Mouse (Mus musculus) CH12.LX (cell line): ENCODE results near the gene Palm2. TPM values are rescaled to one million over a fixed set of nuclear protein-coding genes. Genes with fewer than 3 reads are reported as not detected.

Experiments
- DNase-seq: peaks from one replicate; pipeline ENCODE4 v3.0.0-alpha.2; 2013; ENCODE audit errors: extremely low read depth
- H3K27ac ChIP-seq: 2 replicates; pipeline ENCODE4 v1.5.1; 2012; ENCODE audit warnings: low read depth, mild to moderate bottlenecking, control low read depth, moderate library complexity; ENCODE audit not compliant: insufficient read depth
- H3K27me3 ChIP-seq: replicated peaks from 2 replicates; pipeline ENCODE3; 2012; ENCODE audit warnings: inconsistent platforms
- H3K36me3 ChIP-seq, 2 experiments: replicated peaks in 1 of 2; 2 replicates each; pipeline versions ENCODE3 to v1.6.1; 2012; ENCODE audit warnings: inconsistent platforms in 1 of 2, low read length in 1 of 2, mild to moderate bottlenecking in 1 of 2, mixed read lengths in 1 of 2, moderate library complexity in 1 of 2; ENCODE audit not compliant: control insufficient read depth in 1 of 2, insufficient read depth in 1 of 2
- H3K4me1 ChIP-seq, 2 experiments: 2 replicates each; pipeline ENCODE4 v1.6.1; 2012; ENCODE audit warnings: inconsistent platforms in 1 of 2, moderate library complexity in 1 of 2; ENCODE audit not compliant: insufficient read depth in 2 of 2, control insufficient read depth in 1 of 2
- H3K4me2 ChIP-seq: 2 replicates; pipeline ENCODE4 v1.6.1; 2012; ENCODE audit warnings: low read depth, mild to moderate bottlenecking, control low read depth; ENCODE audit not compliant: poor library complexity, insufficient read depth, severe bottlenecking
- H3K4me3 ChIP-seq, 3 experiments: fragments of 150-350 bp in 1 of 3; sonication (generic) in 1 of 3; replicated peaks in 1 of 3; 2 replicates each; pipeline versions ENCODE3 to v1.5.1; 2011 to 2012; ENCODE audit warnings: low read depth in 2 of 3, low read length in 2 of 3, mild to moderate bottlenecking in 2 of 3, moderate library complexity in 2 of 3, control low read depth in 1 of 3, improper control_type of control experiment in 1 of 3, inconsistent platforms in 1 of 3, mixed read lengths in 1 of 3; ENCODE audit not compliant: poor library complexity in 1 of 3
- H3K79me2 ChIP-seq: replicated peaks from 2 replicates; pipeline ENCODE4 v1.6.1; 2012; ENCODE audit warnings: mild to moderate bottlenecking, moderate library complexity; ENCODE audit not compliant: control insufficient read depth, poor library complexity, insufficient read depth, severe bottlenecking; ENCODE audit errors: extremely low read depth
- H3K9ac ChIP-seq: 2 replicates; pipeline ENCODE4 v1.6.1; 2012; ENCODE audit warnings: low read depth, mild to moderate bottlenecking, control low read depth, moderate library complexity; ENCODE audit not compliant: insufficient read depth
- H3K9me3 ChIP-seq: replicated peaks from 2 replicates; pipeline ENCODE3; 2012; ENCODE audit warnings: low read length, inconsistent platforms, mixed read lengths
- BHLHE40 ChIP-seq: IDR thresholded peaks from 2 replicates; pipeline ENCODE4 v1.6.1; 2011; ENCODE audit warnings: mild to moderate bottlenecking, low read depth, low read length, improper control_type of control experiment
- CHD1 ChIP-seq: IDR thresholded peaks from 2 replicates; pipeline ENCODE4 v1.6.1; 2012; ENCODE audit warnings: low read depth, low read length, improper control_type of control experiment, inconsistent platforms
- CHD2 ChIP-seq: IDR thresholded peaks from 2 replicates; pipeline ENCODE4 v1.6.1; 2011; ENCODE audit warnings: low read length, improper control_type of control experiment
- CTCF ChIP-seq, 2 experiments: IDR thresholded peaks in 1 of 2; conservative IDR thresholded peaks in 1 of 2; 2 replicates each; pipeline ENCODE4 v1.5.1; 2011 to 2012; ENCODE audit warnings: low read depth in 2 of 2, low read length in 2 of 2, improper control_type of control experiment in 1 of 2, inconsistent platforms in 1 of 2, mild to moderate bottlenecking in 1 of 2, moderate library complexity in 1 of 2
- ELF1 ChIP-seq: IDR thresholded peaks from 2 replicates; pipeline ENCODE4 v1.6.1; 2014; ENCODE audit warnings: low read depth, mild to moderate bottlenecking, inconsistent platforms, low read length, improper control_type of control experiment
- EP300 ChIP-seq: IDR thresholded peaks from 2 replicates; pipeline ENCODE4 v1.6.1; 2011; ENCODE audit warnings: low read length, improper control_type of control experiment
- HCFC1 ChIP-seq: IDR thresholded peaks from 2 replicates; pipeline ENCODE4 v1.6.1; 2012; ENCODE audit warnings: low read depth, mild to moderate bottlenecking, inconsistent platforms, low read length, improper control_type of control experiment
- JUN ChIP-seq: IDR thresholded peaks from 2 replicates; pipeline ENCODE4 v1.6.1; 2011; ENCODE audit warnings: low read depth, mild to moderate bottlenecking, low read length, improper control_type of control experiment, moderate library complexity; ENCODE audit not compliant: insufficient read depth
- KAT2A ChIP-seq: IDR thresholded peaks from 2 replicates; pipeline ENCODE4 v1.6.1; 2012; ENCODE audit warnings: low read length, improper control_type of control experiment, inconsistent platforms; ENCODE audit not compliant: insufficient replicate concordance
- MAX ChIP-seq: IDR thresholded peaks from 2 replicates; pipeline ENCODE4 v1.6.1; 2011; ENCODE audit warnings: low read length, improper control_type of control experiment
- MAZ ChIP-seq: IDR thresholded peaks from 2 replicates; pipeline ENCODE4 v1.6.1; 2012; ENCODE audit warnings: low read depth, mild to moderate bottlenecking, inconsistent platforms, low read length, improper control_type of control experiment, moderate library complexity
- NRF1 ChIP-seq: IDR thresholded peaks from 2 replicates; pipeline ENCODE4 v1.6.1; 2014; ENCODE audit warnings: low read depth, mild to moderate bottlenecking, inconsistent platforms, low read length, improper control_type of control experiment, moderate library complexity
- POLR2AphosphoS2 ChIP-seq: IDR thresholded peaks from 2 replicates; pipeline ENCODE4 v1.6.1; 2011; ENCODE audit warnings: low read depth, low read length, improper control_type of control experiment
- RCOR1 ChIP-seq: conservative IDR thresholded peaks from 2 replicates; pipeline ENCODE4 v1.6.1; 2012; ENCODE audit warnings: low read depth, mild to moderate bottlenecking, inconsistent platforms, low read length, improper control_type of control experiment
- SIN3A ChIP-seq: IDR thresholded peaks from 2 replicates; pipeline ENCODE4 v1.6.1; 2012; ENCODE audit warnings: low read length, improper control_type of control experiment, inconsistent platforms
- SMC3 ChIP-seq: IDR thresholded peaks from 2 replicates; pipeline ENCODE4 v1.6.1; 2011; ENCODE audit warnings: low read depth, low read length, improper control_type of control experiment
- TBP ChIP-seq: conservative IDR thresholded peaks from 2 replicates; pipeline ENCODE4 v1.6.1; 2011; ENCODE audit warnings: low read depth, low read length, improper control_type of control experiment
- TCF12 ChIP-seq: IDR thresholded peaks from 2 replicates; pipeline ENCODE4 v1.6.1; 2014; ENCODE audit warnings: low read depth, mild to moderate bottlenecking, inconsistent platforms, low read length, improper control_type of control experiment
- UBTF ChIP-seq: IDR thresholded peaks from 2 replicates; pipeline ENCODE4 v1.6.1; 2012; ENCODE audit warnings: low read depth, mild to moderate bottlenecking, inconsistent platforms, low read length, improper control_type of control experiment, moderate library complexity
- ZC3H11A ChIP-seq: IDR thresholded peaks from 2 replicates; pipeline ENCODE4 v1.6.1; 2012; ENCODE audit warnings: low read depth, mild to moderate bottlenecking, inconsistent platforms, low read length, improper control_type of control experiment
- ZKSCAN1 ChIP-seq: IDR thresholded peaks from 2 replicates; pipeline ENCODE4 v1.6.1; 2012; ENCODE audit warnings: low read depth, inconsistent platforms, low read length, improper control_type of control experiment, borderline replicate concordance
- dilution Hi-C: fragments of 300-500 bp; cut with MboI; formaldehyde crosslinking; loops from 2 replicates; pipeline ENCODE4 v1.14.3; 2020; ENCODE audit warnings: low sequenced_read_pairs; ENCODE audit not compliant: extremely low pct_unique_long_range_greater_than_20kb, extremely low pct_ligation_motif_present
- in situ Hi-C: fragments of 300-500 bp; cut with MboI; formaldehyde crosslinking; loops from 3 replicates; pipeline ENCODE4 v1.14.3; 2019; ENCODE audit warnings: low sequenced_read_pairs, low pct_ligation_motif_present, low pct_unique_long_range_greater_than_20kb, mixed read lengths
- polyA plus RNA-seq: library from polyadenylated mRNA; unstranded; fragments of >175 nt; gene quantifications from 2 replicates; pipeline ENCODE4 v1.2.1, GENCODE M21; 2012; ENCODE audit warnings: low read depth; ENCODE audit not compliant: insufficient read length
- total RNA-seq, 2 experiments: library from RNA; depleted of rRNA; stranded (reverse); fragments of 300-350 nt in 1 of 2; fragments of >200 nt in 1 of 2; gene quantifications; 2 replicates each; pipeline ENCODE4 v1.2.3; 2012 to 2014

Palm2 gene
- total and polyA plus RNA-seq, 3 experiments, result not detected

DNA sequence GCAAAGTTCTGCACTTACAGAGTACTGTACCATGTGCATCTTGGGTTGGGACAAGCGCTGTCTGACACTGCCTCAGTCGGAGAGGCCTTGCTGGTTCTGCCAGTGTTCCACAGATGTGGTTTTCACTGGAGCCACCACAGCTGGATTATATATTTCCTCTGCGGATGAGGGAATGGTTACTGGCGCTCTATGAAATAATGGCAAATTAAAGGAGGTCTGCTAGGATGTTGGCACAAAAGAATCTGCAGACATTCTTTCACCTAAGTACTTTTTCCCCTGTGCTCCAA, 135.0 kb downstream of the Palm2 start:
- DNase-seq, result no peak
- Histone ChIP-seq H3K36me3 (no peaks in the 10 kb centered on the region), H3K79me2 (no peaks in the 10 kb centered on the region), H3K27ac (no peak overlapping the region), H3K9ac (no peak overlapping the region), H3K9me3 (no peaks in the 10 kb centered on the region), H3K4me1 (0 out of 4 replicates have a peak, but pooled peaks cover 0 to 2% of the 10 kb centered on the region in 2 experiments), H3K4me3 (no peak overlapping the region), H3K27me3 (no peaks in the 10 kb centered on the region), H3K4me2 (no peak overlapping the region)
- dilution Hi-C loops, result no loop called here
- in situ Hi-C loops, result no loop called here
- no peak for TF ChIP-seq POLR2AphosphoS2
- no peak for TF ChIP-seq TBP
- TF ChIP-seq EP300, result no peak
- TF ChIP-seq MAZ, result no peak
- TF ChIP-seq TCF12, result no peak
- no peak for TF ChIP-seq UBTF
- TF ChIP-seq SMC3, result no peak
- no peak for TF ChIP-seq CHD1

GRCm38 (mm10) chr4:57569711-57570110, 135.7 kb downstream of the Palm2 start:
- Histone ChIP-seq H3K4me2 (no peak overlapping the region), H3K9ac (no peak overlapping the region), H3K4me1 (0 out of 4 replicates have a peak, but pooled peaks cover 0 to 2% of the 10 kb centered on the region in 2 experiments), H3K36me3 (no peaks in the 10 kb centered on the region), H3K9me3 (no peaks in the 10 kb centered on the region), H3K4me3 (no peak overlapping the region), H3K79me2 (no peaks in the 10 kb centered on the region), H3K27me3 (no peaks in the 10 kb centered on the region), H3K27ac (no peak overlapping the region)
- in situ Hi-C loops, result no loop called here
- dilution Hi-C loops, result no loop called here
- TF ChIP-seq UBTF (no peak), CTCF (conservative IDR thresholded peaks at IDR 0.05 in 1 of 2, IDR thresholded peaks at IDR 0.05 in 1 of 2; ENCODE audit: low read depth in 2 of 2, low read length in 2 of 2) (no peak), NRF1 (no peak), MAZ (no peak), SMC3 (no peak), BHLHE40 (no peak), MAX (no peak), ZKSCAN1 (no peak), JUN (no peak), ELF1 (no peak), CHD1 (no peak), CHD2 (no peak), KAT2A (no peak), ZC3H11A (no peak), RCOR1 (no peak), HCFC1 (no peak), SIN3A (no peak)
- no peak for DNase-seq
